Mouse (Mus musculus) MEL (cell line): ENCODE results near the gene Hipk3.

Experiments
- CTCF ChIP-seq, 3 experiments: IDR thresholded peaks in 2 of 3; conservative IDR thresholded peaks in 1 of 3; 2 replicates each; pipeline ENCODE4 v1.5.1; 2011 to 2012; ENCODE audit warnings: low read length in 3 of 3, low read depth in 2 of 3, mild to moderate bottlenecking in 2 of 3, improper control_type of control experiment in 1 of 3, inconsistent platforms in 1 of 3, mixed read lengths in 1 of 3, moderate library complexity in 1 of 3; ENCODE audit not compliant: control insufficient read depth in 1 of 3, insufficient read depth in 1 of 3, poor library complexity in 1 of 3, severe bottlenecking in 1 of 3
- EP300 ChIP-seq, 2 experiments: IDR thresholded peaks; 2 replicates each; pipeline ENCODE4 v1.6.1; 2011; ENCODE audit warnings: improper control_type of control experiment in 2 of 2, low read length in 2 of 2, low read depth in 1 of 2, mild to moderate bottlenecking in 1 of 2
- GABPA ChIP-seq: IDR thresholded peaks from 2 replicates; pipeline ENCODE4 v1.6.1; 2012; ENCODE audit warnings: low read depth, mild to moderate bottlenecking, inconsistent platforms, low read length, improper control_type of control experiment, moderate library complexity
- GATA1 ChIP-seq: IDR thresholded peaks from 2 replicates; pipeline ENCODE4 v1.6.1; 2011; ENCODE audit warnings: low read depth, low read length, improper control_type of control experiment
- MAFK ChIP-seq: IDR thresholded peaks from 2 replicates; pipeline ENCODE4 v1.6.1; 2011; ENCODE audit warnings: low read depth, mild to moderate bottlenecking, low read length, improper control_type of control experiment, borderline replicate concordance
- MAX ChIP-seq: IDR thresholded peaks from 2 replicates; pipeline ENCODE4 v1.6.1; 2011; ENCODE audit warnings: low read length, improper control_type of control experiment
- POLR2A ChIP-seq, 2 experiments: IDR thresholded peaks; 2 replicates each; pipeline ENCODE4 v1.6.1; 2011 to 2012; ENCODE audit warnings: low read length in 2 of 2, mild to moderate bottlenecking in 2 of 2, control low read depth in 1 of 2, improper control_type of control experiment in 1 of 2, low read depth in 1 of 2, moderate library complexity in 1 of 2; ENCODE audit not compliant: control insufficient read depth in 1 of 2, insufficient read depth in 1 of 2, poor library complexity in 1 of 2
- POLR2AphosphoS5 ChIP-seq: IDR thresholded peaks from 2 replicates; pipeline ENCODE4 v1.6.1; 2012; ENCODE audit warnings: low read depth, borderline replicate concordance, mild to moderate bottlenecking, inconsistent platforms, low read length, moderate library complexity, mixed read lengths
- RCOR1 ChIP-seq: IDR thresholded peaks from 2 replicates; pipeline ENCODE4 v1.6.1; 2012; ENCODE audit warnings: low read depth, mild to moderate bottlenecking, inconsistent platforms, low read length, improper control_type of control experiment
- SMC3 ChIP-seq: IDR thresholded peaks from 2 replicates; pipeline ENCODE4 v1.6.1; 2011; ENCODE audit warnings: low read depth, low read length, improper control_type of control experiment
- TAL1 ChIP-seq: IDR thresholded peaks from 2 replicates; pipeline ENCODE4 v1.6.1; 2012; ENCODE audit warnings: mild to moderate bottlenecking, inconsistent platforms, low read length, moderate library complexity, mixed read lengths
- TBP ChIP-seq: IDR thresholded peaks from 2 replicates; pipeline ENCODE4 v1.8.0; 2011; ENCODE audit warnings: low read depth, low read length, improper control_type of control experiment
- TCF12 ChIP-seq: IDR thresholded peaks from 2 replicates; pipeline ENCODE4 v1.6.1; 2014; ENCODE audit warnings: low read depth, mild to moderate bottlenecking, inconsistent platforms, low read length, improper control_type of control experiment, moderate library complexity
- USF1 ChIP-seq: IDR thresholded peaks from 2 replicates; pipeline ENCODE4 v1.6.1; 2014; ENCODE audit warnings: low read depth, mild to moderate bottlenecking, inconsistent platforms, low read length, improper control_type of control experiment, moderate library complexity

DNA sequence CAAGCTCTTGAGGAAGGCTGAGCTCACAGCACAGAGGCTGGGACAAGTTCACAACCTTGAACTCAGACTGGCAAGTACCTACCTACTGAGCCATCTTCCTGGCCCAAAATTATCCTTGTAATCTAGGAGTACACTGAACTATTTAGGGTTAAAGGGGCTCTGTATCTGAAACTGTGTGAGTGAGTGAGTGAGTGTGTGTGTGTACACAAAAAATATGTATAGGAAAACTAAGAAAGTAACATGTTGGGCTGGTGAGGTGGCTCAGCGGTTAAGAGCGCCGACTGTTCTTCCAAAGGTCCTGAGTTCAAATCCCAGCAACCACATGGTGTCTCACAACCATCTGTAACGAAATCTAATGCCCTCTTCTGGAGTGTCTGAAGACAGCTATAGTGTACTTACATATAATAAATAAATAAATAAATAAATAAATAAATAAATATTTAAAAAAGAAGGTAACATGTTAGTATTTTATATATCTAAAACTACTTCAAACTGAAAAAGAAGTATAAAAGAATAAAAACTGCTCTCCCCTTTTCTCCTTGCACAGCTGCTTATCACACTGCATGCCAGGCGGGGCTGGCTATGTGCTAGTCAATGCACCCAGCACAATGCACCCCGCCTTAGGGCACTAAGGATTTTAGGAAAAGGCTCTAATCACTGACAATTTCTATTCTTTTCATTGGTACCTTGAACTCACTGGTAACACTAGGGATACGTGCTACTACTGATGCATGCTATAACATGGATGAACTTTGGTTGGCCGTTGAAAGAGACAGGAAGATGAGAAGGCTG is 28.4 kb downstream of the Hipk3 start:
- no peak for TF ChIP-seq TAL1
- no peak for TF ChIP-seq CTCF (IDR thresholded peaks at IDR 0.05 in 2 of 3, conservative IDR thresholded peaks at IDR 0.05 in 1 of 3; ENCODE audit: control insufficient read depth in 1 of 3, insufficient read depth in 1 of 3, low read depth in 2 of 3, low read length in 3 of 3, poor library complexity in 1 of 3, severe bottlenecking in 1 of 3)
- TF ChIP-seq MAFK, result no peak
- TF ChIP-seq GATA1, result no peak
- TF ChIP-seq POLR2A (IDR thresholded peaks at IDR 0.05; ENCODE audit: control insufficient read depth in 1 of 2, insufficient read depth in 1 of 2, low read depth in 1 of 2, low read length in 2 of 2, poor library complexity in 1 of 2), result no peak
- no peak for TF ChIP-seq TCF12
- no peak for TF ChIP-seq SMC3
- no peak for TF ChIP-seq EP300 (IDR thresholded peaks at IDR 0.05; ENCODE audit: low read depth in 1 of 2, low read length in 2 of 2)
- TF ChIP-seq POLR2AphosphoS5, result no peak
- TF ChIP-seq TBP, result no peak
- TF ChIP-seq MAX, result no peak
- no peak for TF ChIP-seq GABPA
- TF ChIP-seq RCOR1, result no peak
- TF ChIP-seq USF1, result no peak
